Mouse (Mus musculus) kidney, embryonic 16.5 days (tissue): Measurements from ENCODE around the gene Park7. TPM values are rescaled to one million over a fixed set of nuclear protein-coding genes. Genes with fewer than 3 reads are reported as not detected.

Experiments used
- ATAC-seq: fragments of 200-750 bp; cut with Nextera tagmentation; 2 replicates; pipeline ENCODE4 v1.8.0; 2017; ENCODE audit warnings: moderate TSS enrichment; ENCODE audit not compliant: low FRiP score, low TSS enrichment
- H3K27ac ChIP-seq: fragments of 300-500 bp; sonication (generic); 2 replicates; pipeline ENCODE4 v1.5.1; 2014; ENCODE audit warnings: low read length
- H3K27me3 ChIP-seq: fragments of 300-500 bp; sonication (generic); 2 replicates; pipeline ENCODE4 v1.6.1; 2014; ENCODE audit warnings: low read length, control low read depth, mixed read lengths; ENCODE audit not compliant: insufficient read depth
- H3K36me3 ChIP-seq: fragments of 300-500 bp; sonication (generic); 2 replicates; pipeline ENCODE4 v1.6.1; 2014; ENCODE audit warnings: low read length, control low read depth, mixed read lengths; ENCODE audit not compliant: insufficient read depth
- H3K4me1 ChIP-seq: fragments of 300-500 bp; sonication (generic); 2 replicates; pipeline ENCODE4 v1.6.1; 2014; ENCODE audit warnings: low read length, control low read depth, mixed read lengths; ENCODE audit not compliant: insufficient read depth
- H3K4me2 ChIP-seq: fragments of 300-500 bp; sonication (generic); replicated peaks from 2 replicates; pipeline ENCODE4 v1.6.1; 2014; ENCODE audit warnings: low read depth, low read length
- H3K4me3 ChIP-seq: fragments of 300-500 bp; sonication (generic); 2 replicates; pipeline ENCODE4 v1.5.1; 2014; ENCODE audit warnings: mild to moderate bottlenecking, low read length
- H3K9ac ChIP-seq: fragments of 300-500 bp; sonication (generic); replicated peaks from 2 replicates; pipeline ENCODE4 v1.6.1; 2014; ENCODE audit warnings: low read length
- H3K9me3 ChIP-seq: fragments of 300-500 bp; sonication (generic); 2 replicates; pipeline ENCODE4 v1.6.1; 2016; ENCODE audit warnings: low read length, control low read depth
- WGBS: fragments of 180-500 bp; shearing (Covaris S2); extraction: QIAGEN DNeasy Blood & Tissue Kit; methylation state at CpG from one replicate; pipeline ENCODE4 v1.1.7; 2014; 5-methylcytosine and 5-hydroxymethylcytosine counted together
- polyA plus RNA-seq: library from polyadenylated mRNA; unstranded; fragments of >200 nt; fragmentation: Nextera tagmentation; extraction: Ambion mirVana; gene quantifications from 2 replicates; pipeline ENCODE4 v1.2.1, GENCODE M21; 2015

Park7 gene
- polyA plus RNA-seq = 404 and 421 TPM in 2 replicates

- H3K9me3 ChIP-seq = no peaks in the 10 kb centered on the region
- peak within 1 kb of the TSS; percentile 77 for H3K4me3 ChIP-seq
- no peaks in the 10 kb centered on the region for H3K27me3 ChIP-seq
- no peaks in the 10 kb centered on the region for H3K36me3 ChIP-seq
- H3K9ac ChIP-seq = peak within 1 kb of the TSS; percentile 73
- peak; percentile 86 for ATAC-seq
- peak within 1 kb of the TSS; percentile 92 for H3K27ac ChIP-seq
- H3K4me2 ChIP-seq = peak within 1 kb of the TSS; percentile 65
- WGBS = under 1% methylated on average over 48 of the region's 48 CpGs
- H3K4me1 ChIP-seq = peaks cover 16% of the 10 kb centered on the region
Observed at GRCm38 (mm10) chr4:150914290-150914733, at the start of gene Park7, which contains the start of gene Tnfrsf9. TSS of gene Park7 (minus strand) at chr4:150914437. TSS of gene Tnfrsf9 (plus strand) at chr4:150914562.

- WGBS = 64% methylated on average over 2 of the region's 2 CpGs
- Histone ChIP-seq H3K27ac (no peak overlapping the region), H3K4me1 (0 out of 2 replicates have a peak, but pooled peaks cover 6% of the 10 kb centered on the region), H3K9ac (no peak overlapping the region), H3K36me3 (no peaks in the 10 kb centered on the region), H3K4me2 (no peak overlapping the region), H3K9me3 (no peaks in the 10 kb centered on the region), H3K27me3 (no peaks in the 10 kb centered on the region), H3K4me3 (no peak overlapping the region)
- no peak for ATAC-seq
Observed at GRCm38 (mm10) chr4:150963711-150964110, 49.5 kb upstream of the Park7 start.

GRCm38 (mm10) chr4:150962231-150962630, 48.0 kb upstream of the Park7 start:
- Histone ChIP-seq H3K4me2 (no peak overlapping the region), H3K4me3 (no peak overlapping the region), H3K27me3 (no peaks in the 10 kb centered on the region), H3K9me3 (no peaks in the 10 kb centered on the region), H3K9ac (no peak overlapping the region), H3K4me1 (0 out of 2 replicates have a peak, but pooled peaks cover 6% of the 10 kb centered on the region), H3K27ac (no peak overlapping the region), H3K36me3 (no peaks in the 10 kb centered on the region)
- ATAC-seq = no peak
- WGBS = 55% methylated on average over 6 of the region's 6 CpGs

- ATAC-seq = peak; percentile 49; the same call in 1 of the 2 replicates
- no peaks in the 10 kb centered on the region for H3K36me3 ChIP-seq
- H3K27me3 ChIP-seq = no peaks in the 10 kb centered on the region
- no peaks in the 10 kb centered on the region for H3K9me3 ChIP-seq
- no peak overlapping the region for H3K4me2 ChIP-seq
- H3K4me3 ChIP-seq = no peak overlapping the region
- no peaks in the 10 kb centered on the region; the same call in 1 of the 2 replicates for H3K4me1 ChIP-seq
- no peak overlapping the region for H3K27ac ChIP-seq
- 51% methylated on average over 7 of the region's 7 CpGs for WGBS
- no peak overlapping the region for H3K9ac ChIP-seq
Observed at GRCm38 (mm10) chr4:150958536-150958935, 44.3 kb upstream of the Park7 start.

- H3K27me3 ChIP-seq = no peaks in the 10 kb centered on the region
- no peak overlapping the region for H3K27ac ChIP-seq
- H3K4me3 ChIP-seq = no peak overlapping the region
- 56% methylated on average over 1 of the region's 1 CpGs for WGBS
- no peak; the same call in 1 of the 2 replicates for ATAC-seq
- no peaks in the 10 kb centered on the region for H3K36me3 ChIP-seq
- no peak overlapping the region for H3K4me2 ChIP-seq
- no peaks in the 10 kb centered on the region; the same call in 1 of the 2 replicates for H3K4me1 ChIP-seq
- H3K9me3 ChIP-seq = no peaks in the 10 kb centered on the region
- no peak overlapping the region for H3K9ac ChIP-seq
Observed at GRCm38 (mm10) chr4:150957106-150957458, 42.8 kb upstream of the Park7 start.

GRCm38 (mm10) chr4:150956369-150957105, 42.3 kb upstream of the Park7 start:
- no peak; the same call in 1 of the 2 replicates for ATAC-seq
- H3K4me3 ChIP-seq = no peak overlapping the region
- H3K36me3 ChIP-seq = no peaks in the 10 kb centered on the region
- no peaks in the 10 kb centered on the region for H3K27me3 ChIP-seq
- no peak overlapping the region for H3K27ac ChIP-seq
- no peak overlapping the region for H3K9ac ChIP-seq
- no peaks in the 10 kb centered on the region for H3K9me3 ChIP-seq
- 70% methylated on average over 13 of the region's 13 CpGs for WGBS
- H3K4me2 ChIP-seq = no peak overlapping the region
- no peaks in the 10 kb centered on the region; the same call in 1 of the 2 replicates for H3K4me1 ChIP-seq

- Histone ChIP-seq H3K4me1 (no peaks in the 10 kb centered on the region), H3K36me3 (no peaks in the 10 kb centered on the region), H3K27me3 (no peaks in the 10 kb centered on the region), H3K4me2 (no peak overlapping the region), H3K9me3 (no peaks in the 10 kb centered on the region), H3K27ac (no peak overlapping the region), H3K4me3 (no peak overlapping the region), H3K9ac (no peak overlapping the region)
- WGBS = 80% methylated on average over 10 of the region's 10 CpGs
- no peak for ATAC-seq
Observed at GRCm38 (mm10) chr4:150950972-150951371, 36.7 kb upstream of the Park7 start.

- no peak overlapping the region for H3K4me2 ChIP-seq
- H3K9ac ChIP-seq = no peak overlapping the region
- ATAC-seq = no peak
- H3K36me3 ChIP-seq = no peaks in the 10 kb centered on the region
- 93% methylated on average over 7 of the region's 7 CpGs for WGBS
- no peak overlapping the region for H3K4me3 ChIP-seq
- no peaks in the 10 kb centered on the region for H3K27me3 ChIP-seq
- H3K4me1 ChIP-seq = no peaks in the 10 kb centered on the region
- no peak overlapping the region for H3K27ac ChIP-seq
- H3K9me3 ChIP-seq = no peaks in the 10 kb centered on the region
Observed at GRCm38 (mm10) chr4:150944707-150945106, 30.5 kb upstream of the Park7 start.

GRCm38 (mm10) chr4:150939991-150940651, 25.9 kb upstream of the Park7 start:
- no peaks in the 10 kb centered on the region for H3K36me3 ChIP-seq
- H3K4me2 ChIP-seq = no peak overlapping the region; the same call in 1 of the 2 replicates
- 56% methylated on average over 13 of the region's 13 CpGs for WGBS
- ATAC-seq = no peak
- no peaks in the 10 kb centered on the region for H3K9me3 ChIP-seq
- H3K27me3 ChIP-seq = no peaks in the 10 kb centered on the region
- H3K4me1 ChIP-seq = no peaks in the 10 kb centered on the region
- H3K27ac ChIP-seq = no peak overlapping the region
- H3K4me3 ChIP-seq = no peak overlapping the region
- no peak overlapping the region for H3K9ac ChIP-seq

GRCm38 (mm10) chr4:150938063-150938452, 23.8 kb upstream of the Park7 start:
- Histone ChIP-seq H3K9ac (no peak overlapping the region), H3K36me3 (no peaks in the 10 kb centered on the region), H3K27me3 (no peaks in the 10 kb centered on the region), H3K4me1 (no peaks in the 10 kb centered on the region), H3K4me3 (no peak overlapping the region), H3K27ac (no peak overlapping the region), H3K9me3 (no peaks in the 10 kb centered on the region), H3K4me2 (no peak overlapping the region)
- no peak for ATAC-seq
- 56% methylated on average over 14 of the region's 14 CpGs for WGBS
